9 mouse cellular contexts compared by ENCODE assay signal in genomic region chr7:39455806-39456205, GRCm38 (mm10). TPM values are rescaled to one million over a fixed set of nuclear protein-coding genes. Genes with fewer than 3 reads are reported as not detected.
DNase-seq lines count a peak whose midpoint lies in the region; ATAC-seq lines count a peak whose summit lies in the region.
"Had no signal": no experiment of that assay in that cellular context is flagged by ENCODE, and none has a peak within 500 bp of the region (broad histone marks: within the 10 kb centered on the region; RNA-seq: fewer than 3 reads in every experiment).

No protein-coding gene starts in this region.

- peak; percentile 11 for DNase-seq in kidney, adult 11 months
- no peak for DNase-seq in kidney, adult 18-20 months
- DNase-seq in c-Kit-positive CD71-positive TER-119-negative erythroid progenitor cells, embryonic 14.5 days (ENCODE audit: low read depth): peak; percentile 61
- no peak for DNase-seq in left cerebral cortex, adult 18-20 months (ENCODE audit: low spot score in 2 of 2)
- no peak for DNase-seq in gastrocnemius, postnatal 36 days

- intact Hi-C loops in gastrocnemius, postnatal 36 days (cut with DNase I): no loop called here

- H3K27me3 ChIP-seq in kidney, embryonic 16.5 days (ENCODE audit: insufficient read depth, low read length): no peaks in the 10 kb centered on the region

- WGBS in kidney, embryonic 16.5 days: 15% methylated on average over 6 of the region's 6 CpGs

- H3K4me3 ChIP-seq in kidney, embryonic 16.5 days (ENCODE audit: low read length): no peak overlapping the region

- H3K9ac ChIP-seq in kidney, embryonic 16.5 days (replicated peaks; ENCODE audit: low read length): no peak overlapping the region

- H3K27ac ChIP-seq in kidney, embryonic 16.5 days (ENCODE audit: low read length): no peak overlapping the region
- H3K27ac ChIP-seq: macrophage had no signal

- no peak overlapping the region for H3K4me2 ChIP-seq in kidney, embryonic 16.5 days (replicated peaks; ENCODE audit: low read depth, low read length)

- peak; percentile 90 for ATAC-seq in kidney, embryonic 16.5 days (ENCODE audit: low FRiP score, low TSS enrichment)
- ATAC-seq in megakaryocyte progenitor cell, adult 5-6 weeks (replicated peaks; ENCODE audit: poor library complexity): peak; percentile 99
- ATAC-seq in erythroid progenitor cell, adult 5-6 weeks (replicated peaks; ENCODE audit: low FRiP score, poor library complexity, severe bottlenecking): no peak

- no peaks in the 10 kb centered on the region for H3K9me3 ChIP-seq in kidney, embryonic 16.5 days (ENCODE audit: low read length)

- no peaks in the 10 kb centered on the region for H3K4me1 ChIP-seq in kidney, embryonic 16.5 days (ENCODE audit: insufficient read depth, low read length)

- H3K36me3 ChIP-seq in kidney, embryonic 16.5 days (ENCODE audit: insufficient read depth, low read length): no peaks in the 10 kb centered on the region

RNA-seq across cellular contexts. Expression of gene Gm5114, which starts 42.8 kb away (rescaled TPM):
- not detected in 2 replicates for polyA plus RNA-seq in kidney, embryonic 16.5 days (2015; fragmentation: Nextera tagmentation; extraction: Ambion mirVana)
- not detected in 2 replicates for total RNA-seq in megakaryocyte progenitor cell, adult 5-6 weeks (2015)
- total RNA-seq in megakaryocyte progenitor cell, adult 5-6 weeks (2017): not detected in 2 replicates
- not detected for total RNA-seq in left cerebral cortex, adult 18-20 months (2021)
- not detected in 2 replicates for total RNA-seq in erythroid progenitor cell, adult 5-6 weeks (2015; ENCODE audit: low replicate concordance)
- total RNA-seq in erythroid progenitor cell, adult 5-6 weeks (2017; ENCODE audit: low replicate concordance): not detected in 2 replicates
- total RNA-seq in gastrocnemius, postnatal 36 days (2021): not detected
- polyA plus RNA-seq: macrophage had no signal

Comparison
In these comparisons a context has a peak if more than half of its experiments do, and no peak if none do; other contexts are left out.
1. DNase-seq: peak in kidney, adult 11 months (single experiment) and c-Kit-positive CD71-positive TER-119-negative erythroid progenitor cells, embryonic 14.5 days (single experiment); none in kidney, adult 18-20 months (single experiment), left cerebral cortex, adult 18-20 months (0 of 2) and gastrocnemius, postnatal 36 days (0 of 2).